Mouse (Mus musculus) CH12.LX (cell line): ENCODE measurements at regions not wholly inside any gene's neighbourhood (a gene's known extent, or its start where the extent isn't known, plus 50 kb on each side); places are given as distances from the start of the nearest gene placed in this dataset.

Source experiments
- DNase-seq: peaks from one replicate; pipeline ENCODE4 v3.0.0-alpha.2; 2013; ENCODE audit errors: extremely low read depth
- H3K27ac ChIP-seq: 2 replicates; pipeline ENCODE4 v1.5.1; 2012; ENCODE audit warnings: low read depth, mild to moderate bottlenecking, control low read depth, moderate library complexity; ENCODE audit not compliant: insufficient read depth
- H3K27me3 ChIP-seq: replicated peaks from 2 replicates; pipeline ENCODE3; 2012; ENCODE audit warnings: inconsistent platforms
- H3K36me3 ChIP-seq, 2 experiments: replicated peaks in 1 of 2; 2 replicates each; pipeline versions ENCODE3 to v1.6.1; 2012; ENCODE audit warnings: inconsistent platforms in 1 of 2, low read length in 1 of 2, mild to moderate bottlenecking in 1 of 2, mixed read lengths in 1 of 2, moderate library complexity in 1 of 2; ENCODE audit not compliant: control insufficient read depth in 1 of 2, insufficient read depth in 1 of 2
- H3K4me1 ChIP-seq, 2 experiments: 2 replicates each; pipeline ENCODE4 v1.6.1; 2012; ENCODE audit warnings: inconsistent platforms in 1 of 2, moderate library complexity in 1 of 2; ENCODE audit not compliant: insufficient read depth in 2 of 2, control insufficient read depth in 1 of 2
- H3K4me2 ChIP-seq: 2 replicates; pipeline ENCODE4 v1.6.1; 2012; ENCODE audit warnings: low read depth, mild to moderate bottlenecking, control low read depth; ENCODE audit not compliant: poor library complexity, insufficient read depth, severe bottlenecking
- H3K4me3 ChIP-seq, 3 experiments: fragments of 150-350 bp in 1 of 3; sonication (generic) in 1 of 3; replicated peaks in 1 of 3; 2 replicates each; pipeline versions ENCODE3 to v1.5.1; 2011 to 2012; ENCODE audit warnings: low read depth in 2 of 3, low read length in 2 of 3, mild to moderate bottlenecking in 2 of 3, moderate library complexity in 2 of 3, control low read depth in 1 of 3, improper control_type of control experiment in 1 of 3, inconsistent platforms in 1 of 3, mixed read lengths in 1 of 3; ENCODE audit not compliant: poor library complexity in 1 of 3
- H3K79me2 ChIP-seq: replicated peaks from 2 replicates; pipeline ENCODE4 v1.6.1; 2012; ENCODE audit warnings: mild to moderate bottlenecking, moderate library complexity; ENCODE audit not compliant: control insufficient read depth, poor library complexity, insufficient read depth, severe bottlenecking; ENCODE audit errors: extremely low read depth
- H3K9ac ChIP-seq: 2 replicates; pipeline ENCODE4 v1.6.1; 2012; ENCODE audit warnings: low read depth, mild to moderate bottlenecking, control low read depth, moderate library complexity; ENCODE audit not compliant: insufficient read depth
- H3K9me3 ChIP-seq: replicated peaks from 2 replicates; pipeline ENCODE3; 2012; ENCODE audit warnings: low read length, inconsistent platforms, mixed read lengths
- BHLHE40 ChIP-seq: IDR thresholded peaks from 2 replicates; pipeline ENCODE4 v1.6.1; 2011; ENCODE audit warnings: mild to moderate bottlenecking, low read depth, low read length, improper control_type of control experiment
- CHD1 ChIP-seq: IDR thresholded peaks from 2 replicates; pipeline ENCODE4 v1.6.1; 2012; ENCODE audit warnings: low read depth, low read length, improper control_type of control experiment, inconsistent platforms
- CTCF ChIP-seq, 2 experiments: IDR thresholded peaks in 1 of 2; conservative IDR thresholded peaks in 1 of 2; 2 replicates each; pipeline ENCODE4 v1.5.1; 2011 to 2012; ENCODE audit warnings: low read depth in 2 of 2, low read length in 2 of 2, improper control_type of control experiment in 1 of 2, inconsistent platforms in 1 of 2, mild to moderate bottlenecking in 1 of 2, moderate library complexity in 1 of 2
- E2F4 ChIP-seq: IDR thresholded peaks from 2 replicates; pipeline ENCODE4 v1.6.1; 2011; ENCODE audit warnings: low read depth, low read length, improper control_type of control experiment; ENCODE audit not compliant: insufficient replicate concordance
- ELF1 ChIP-seq: IDR thresholded peaks from 2 replicates; pipeline ENCODE4 v1.6.1; 2014; ENCODE audit warnings: low read depth, mild to moderate bottlenecking, inconsistent platforms, low read length, improper control_type of control experiment
- EP300 ChIP-seq: IDR thresholded peaks from 2 replicates; pipeline ENCODE4 v1.6.1; 2011; ENCODE audit warnings: low read length, improper control_type of control experiment
- GABPA ChIP-seq: IDR thresholded peaks from 2 replicates; pipeline ENCODE4 v1.6.1; 2012; ENCODE audit warnings: low read depth, low read length, improper control_type of control experiment, inconsistent platforms; ENCODE audit not compliant: insufficient replicate concordance
- HCFC1 ChIP-seq: IDR thresholded peaks from 2 replicates; pipeline ENCODE4 v1.6.1; 2012; ENCODE audit warnings: low read depth, mild to moderate bottlenecking, inconsistent platforms, low read length, improper control_type of control experiment
- IRF4 ChIP-seq: IDR thresholded peaks from 2 replicates; pipeline ENCODE4 v1.6.1; 2014; ENCODE audit warnings: low read depth, mild to moderate bottlenecking, inconsistent platforms, low read length, improper control_type of control experiment
- JUN ChIP-seq: IDR thresholded peaks from 2 replicates; pipeline ENCODE4 v1.6.1; 2011; ENCODE audit warnings: low read depth, mild to moderate bottlenecking, low read length, improper control_type of control experiment, moderate library complexity; ENCODE audit not compliant: insufficient read depth
- JUND ChIP-seq: conservative IDR thresholded peaks from 2 replicates; pipeline ENCODE4 v1.6.1; 2011; ENCODE audit warnings: low read depth, low read length, improper control_type of control experiment
- MAFK ChIP-seq: IDR thresholded peaks from 2 replicates; pipeline ENCODE4 v1.6.1; 2011; ENCODE audit warnings: low read length, improper control_type of control experiment; ENCODE audit not compliant: insufficient replicate concordance
- MAX ChIP-seq: IDR thresholded peaks from 2 replicates; pipeline ENCODE4 v1.6.1; 2011; ENCODE audit warnings: low read length, improper control_type of control experiment
- MAZ ChIP-seq: IDR thresholded peaks from 2 replicates; pipeline ENCODE4 v1.6.1; 2012; ENCODE audit warnings: low read depth, mild to moderate bottlenecking, inconsistent platforms, low read length, improper control_type of control experiment, moderate library complexity
- MEF2A ChIP-seq: IDR thresholded peaks from 2 replicates; pipeline ENCODE4 v1.6.1; 2014; ENCODE audit warnings: low read depth, mild to moderate bottlenecking, inconsistent platforms, low read length, improper control_type of control experiment, borderline replicate concordance
- MXI1 ChIP-seq: IDR thresholded peaks from 2 replicates; pipeline ENCODE4 v1.6.1; 2011; ENCODE audit warnings: mild to moderate bottlenecking, low read depth, low read length, improper control_type of control experiment
- MYC ChIP-seq: IDR thresholded peaks from 2 replicates; pipeline ENCODE4 v1.6.1; 2011; ENCODE audit warnings: low read depth, mild to moderate bottlenecking, improper control_type of control experiment, low read length
- NELFE ChIP-seq: IDR thresholded peaks from 2 replicates; pipeline ENCODE4 v1.6.1; 2011; ENCODE audit warnings: low read depth, low read length, improper control_type of control experiment
- NRF1 ChIP-seq: IDR thresholded peaks from 2 replicates; pipeline ENCODE4 v1.6.1; 2014; ENCODE audit warnings: low read depth, mild to moderate bottlenecking, inconsistent platforms, low read length, improper control_type of control experiment, moderate library complexity
- POLR2A ChIP-seq: IDR thresholded peaks from 2 replicates; pipeline ENCODE4 v1.6.1; 2011; ENCODE audit warnings: low read depth, mild to moderate bottlenecking, improper control_type of control experiment, low read length
- RAD21 ChIP-seq: IDR thresholded peaks from 2 replicates; pipeline ENCODE4 v1.6.1; 2011; ENCODE audit warnings: low read depth, mild to moderate bottlenecking, low read length, improper control_type of control experiment, moderate library complexity
- RCOR1 ChIP-seq: conservative IDR thresholded peaks from 2 replicates; pipeline ENCODE4 v1.6.1; 2012; ENCODE audit warnings: low read depth, mild to moderate bottlenecking, inconsistent platforms, low read length, improper control_type of control experiment
- SIN3A ChIP-seq: IDR thresholded peaks from 2 replicates; pipeline ENCODE4 v1.6.1; 2012; ENCODE audit warnings: low read length, improper control_type of control experiment, inconsistent platforms
- SMC3 ChIP-seq: IDR thresholded peaks from 2 replicates; pipeline ENCODE4 v1.6.1; 2011; ENCODE audit warnings: low read depth, low read length, improper control_type of control experiment
- TBP ChIP-seq: conservative IDR thresholded peaks from 2 replicates; pipeline ENCODE4 v1.6.1; 2011; ENCODE audit warnings: low read depth, low read length, improper control_type of control experiment
- TCF12 ChIP-seq: IDR thresholded peaks from 2 replicates; pipeline ENCODE4 v1.6.1; 2014; ENCODE audit warnings: low read depth, mild to moderate bottlenecking, inconsistent platforms, low read length, improper control_type of control experiment
- UBTF ChIP-seq: IDR thresholded peaks from 2 replicates; pipeline ENCODE4 v1.6.1; 2012; ENCODE audit warnings: low read depth, mild to moderate bottlenecking, inconsistent platforms, low read length, improper control_type of control experiment, moderate library complexity
- USF2 ChIP-seq: conservative IDR thresholded peaks from 2 replicates; pipeline ENCODE4 v1.6.1; 2011; ENCODE audit warnings: low read depth, low read length, improper control_type of control experiment
- ZKSCAN1 ChIP-seq: IDR thresholded peaks from 2 replicates; pipeline ENCODE4 v1.6.1; 2012; ENCODE audit warnings: low read depth, inconsistent platforms, low read length, improper control_type of control experiment, borderline replicate concordance
- ZMIZ1 ChIP-seq: IDR thresholded peaks from 2 replicates; pipeline ENCODE4 v1.6.1; 2012; ENCODE audit warnings: low read depth, mild to moderate bottlenecking, inconsistent platforms, low read length, improper control_type of control experiment
- ZNF384 ChIP-seq: IDR thresholded peaks from 2 replicates; pipeline ENCODE4 v1.6.1; 2012; ENCODE audit warnings: low read depth, low read length, improper control_type of control experiment, inconsistent platforms
- dilution Hi-C: fragments of 300-500 bp; cut with MboI; formaldehyde crosslinking; loops from 2 replicates; pipeline ENCODE4 v1.14.3; 2020; ENCODE audit warnings: low sequenced_read_pairs; ENCODE audit not compliant: extremely low pct_unique_long_range_greater_than_20kb, extremely low pct_ligation_motif_present
- in situ Hi-C: fragments of 300-500 bp; cut with MboI; formaldehyde crosslinking; loops from 3 replicates; pipeline ENCODE4 v1.14.3; 2019; ENCODE audit warnings: low sequenced_read_pairs, low pct_ligation_motif_present, low pct_unique_long_range_greater_than_20kb, mixed read lengths

- in situ Hi-C loops: no loop called here
Measured at GRCm38 (mm10) chr5:50733711-50734110, 674.9 kb upstream of the Adgra3 start.

GRCm38 (mm10) chr5:50728337-50729003 is 669.7 kb upstream of the Adgra3 start:
- H3K36me3 ChIP-seq: no peaks in the 10 kb centered on the region
- in situ Hi-C loops: no loop called here
- peak overlapping the region; percentile 87 for H3K9ac ChIP-seq
- TF ChIP-seq POLR2A (peak; percentile 20; the same call in 1 of the 2 replicates), MAZ (peak; percentile 16; the same call in 1 of the 2 replicates), JUN (peak; percentile 60), RCOR1 (peak; percentile 93), MAFK (peak; percentile 69; the same call in 1 of the 2 replicates), CTCF (conservative IDR thresholded peaks at IDR 0.05 in 1 of 2, IDR thresholded peaks at IDR 0.05 in 1 of 2; ENCODE audit: low read depth in 2 of 2, low read length in 2 of 2) (no peak), UBTF (no peak), MYC (0 out of 2 replicates have a peak, but pooled peaks have one; percentile 58), MXI1 (peak; percentile 20; the same call in 1 of the 2 replicates), EP300 (peak; percentile 97), TBP (0 out of 2 replicates have a peak, but pooled peaks have one; percentile 45), JUND (peak; percentile 74; the same call in 1 of the 2 replicates), ELF1 (peak; percentile 39; the same call in 1 of the 2 replicates), ZMIZ1 (0 out of 2 replicates have a peak, but pooled peaks have one; percentile 27), SMC3 (peak; percentile 26; the same call in 1 of the 2 replicates), USF2 (no peak), HCFC1 (no peak), TCF12 (peak; percentile 98), ZNF384 (peak; percentile 4; the same call in 1 of the 2 replicates), NRF1 (peak; percentile 26; the same call in 1 of the 2 replicates), GABPA (no peak), MAX (peak; percentile 55; the same call in 1 of the 2 replicates), E2F4 (0 out of 2 replicates have a peak, but pooled peaks have one; percentile 10), IRF4 (peak; percentile 96), RAD21 (no peak; the same call in none of the 2 replicates), MEF2A (no peak; the same call in none of the 2 replicates), ZKSCAN1 (no peak), CHD1 (peak; percentile 94), SIN3A (peak; percentile 75)

More at GRCm38 (mm10) chr5:50733711-50734110, 674.9 kb upstream of the Adgra3 start:
- Histone ChIP-seq H3K4me3 (no peak overlapping the region), H3K27ac (no peak overlapping the region), H3K27me3 (no peaks in the 10 kb centered on the region), H3K79me2 (no peaks in the 10 kb centered on the region), H3K9ac (no peak overlapping the region), H3K4me1 (peaks cover 9 to 24% of the 10 kb centered on the region in 2 experiments), H3K36me3 (no peaks in the 10 kb centered on the region)
- no peak for DNase-seq
- dilution Hi-C loops: no loop called here
- TF ChIP-seq RCOR1 (no peak), TBP (no peak), NELFE (no peak), BHLHE40 (no peak), ZNF384 (no peak)
- TF ChIP-seq, all 38 proteins: peak for 0
- Histone ChIP-seq H3K9me3 (no peaks in the 10 kb centered on the region), H3K4me2 (no peak overlapping the region)

More at GRCm38 (mm10) chr5:50728337-50729003, 669.7 kb upstream of the Adgra3 start:
- H3K4me2 ChIP-seq: peak overlapping the region; percentile 82
- H3K79me2 ChIP-seq: no peaks in the 10 kb centered on the region
- peak overlapping the region; percentile 99 for H3K27ac ChIP-seq
- dilution Hi-C loops: no loop called here
- H3K9me3 ChIP-seq: no peaks in the 10 kb centered on the region
- H3K4me3 ChIP-seq: peak overlapping the region; percentile 16 to 34 (median 25)
- no peaks in the 10 kb centered on the region for H3K27me3 ChIP-seq
- peak; percentile 79 for DNase-seq
- peaks cover 10 to 34% of the 10 kb centered on the region in 2 experiments for H3K4me1 ChIP-seq
